Mouse (Mus musculus) ES-E14 (cell line): ENCODE results near the gene Zfp287. TPM values are rescaled to one million over a fixed set of nuclear protein-coding genes. Genes with fewer than 3 reads are reported as not detected.
A peak's percentile ranks its signal among the peaks of the same experiment; 100 is the strongest.
"Not testable (repeated sequence)": the region's sequence is repeated elsewhere in the genome, so short reads cannot be mapped to it uniquely, and the experiment has no call there.

ENCODE experiments used
- DNase-seq: peaks from one replicate; pipeline ENCODE4 v3.0.0-alpha.2; 2013; ENCODE audit warnings: low read depth, low spot score
- H3K27ac ChIP-seq: 2 replicates; pipeline ENCODE4 v1.5.1; 2012; ENCODE audit warnings: low read depth, mild to moderate bottlenecking, low read length, moderate library complexity, mixed read lengths; ENCODE audit not compliant: poor library complexity, insufficient read depth, severe bottlenecking
- H3K36me3 ChIP-seq: 2 replicates; pipeline ENCODE4 v1.6.1; 2012; ENCODE audit warnings: mild to moderate bottlenecking, low read length, moderate library complexity, mixed read lengths; ENCODE audit not compliant: control insufficient read depth, poor library complexity, insufficient read depth, severe bottlenecking
- H3K4me1 ChIP-seq, 2 experiments: fragments of 150-350 bp in 1 of 2; sonication (generic) in 1 of 2; 2 replicates each; pipeline ENCODE4 v1.6.1; 2012; ENCODE audit warnings: low read length in 2 of 2, mild to moderate bottlenecking in 1 of 2, mixed read lengths in 1 of 2; ENCODE audit not compliant: control insufficient read depth in 2 of 2, insufficient read depth in 2 of 2, poor library complexity in 1 of 2
- H3K4me3 ChIP-seq, 2 experiments: fragments of 150-350 bp in 1 of 2; sonication (generic) in 1 of 2; 2 replicates each; pipeline ENCODE4 v1.5.1; 2012; ENCODE audit warnings: low read length in 2 of 2, low read depth in 1 of 2, mild to moderate bottlenecking in 1 of 2, mixed read lengths in 1 of 2; ENCODE audit not compliant: insufficient read depth in 1 of 2, poor library complexity in 1 of 2, severe bottlenecking in 1 of 2
- H3K9ac ChIP-seq: 2 replicates; pipeline ENCODE4 v1.6.1; 2012; ENCODE audit warnings: low read depth, mild to moderate bottlenecking, low read length, mixed read lengths; ENCODE audit not compliant: poor library complexity, insufficient read depth, severe bottlenecking
- H3K9me3 ChIP-seq: fragments of 150-350 bp; sonication (generic); 2 replicates; pipeline ENCODE4 v1.6.1; 2012; ENCODE audit warnings: low read depth, mild to moderate bottlenecking, low read length; ENCODE audit not compliant: control insufficient read depth, insufficient read depth
- CHD2 ChIP-seq: IDR thresholded peaks from 2 replicates; pipeline ENCODE4 v1.6.1; 2014; ENCODE audit warnings: mild to moderate bottlenecking, low read depth, low read length, inconsistent platforms
- HCFC1 ChIP-seq: IDR thresholded peaks from 2 replicates; pipeline ENCODE4 v1.6.1; 2012; ENCODE audit warnings: low read length, inconsistent platforms, borderline replicate concordance; ENCODE audit not compliant: insufficient read depth
- MAFK ChIP-seq: IDR thresholded peaks from 2 replicates; pipeline ENCODE4 v1.6.1; 2014; ENCODE audit warnings: mild to moderate bottlenecking, low read depth, low read length, inconsistent platforms; ENCODE audit not compliant: insufficient read depth
- ZC3H11A ChIP-seq: IDR thresholded peaks from 2 replicates; pipeline ENCODE4 v1.6.1; 2012; ENCODE audit warnings: low read depth, mild to moderate bottlenecking, inconsistent platforms, low read length, borderline replicate concordance
- ZNF384 ChIP-seq: IDR thresholded peaks from 2 replicates; pipeline ENCODE4 v1.6.1; 2012; ENCODE audit warnings: low read depth, low read length, inconsistent platforms
- in situ Hi-C, 2 experiments: fragments of 600-800 bp; cut with MboI; formaldehyde crosslinking; loops; one replicate each; pipeline ENCODE4 v1.15.1; 2025; ENCODE audit warnings: low sequenced_read_pairs in 2 of 2, inconsistent platforms in 1 of 2; ENCODE audit not compliant: unreplicated experiment in 2 of 2
- total RNA-seq: library from RNA; depleted of rRNA; stranded (reverse); fragments of 300-350 nt; gene quantifications from 2 replicates; pipeline ENCODE4 v1.2.3, GENCODE M21; 2012

Gene Zfp287
- total RNA-seq, 1 experiment = 3.6 TPM

DNA sequence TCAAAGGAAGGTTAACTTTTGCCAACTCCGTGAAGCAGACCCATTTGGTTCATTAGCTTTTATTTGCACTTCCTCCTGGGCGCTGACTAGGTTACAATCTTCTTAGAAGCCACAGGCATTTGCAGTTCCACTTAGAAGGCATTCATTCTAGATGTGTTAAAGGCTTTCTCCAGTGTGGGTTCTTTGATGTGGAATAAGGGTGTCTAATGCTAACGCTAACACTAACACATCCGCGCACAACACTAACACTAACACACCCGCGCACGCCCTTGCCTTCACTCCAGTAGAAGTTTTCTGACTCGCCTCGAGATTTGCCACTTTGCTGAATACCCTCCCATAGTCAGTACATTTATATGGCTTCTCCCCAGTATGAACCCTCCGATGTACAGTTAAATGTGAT lies 20.5 kb upstream of the Zfp287 start:
- Histone ChIP-seq H3K36me3 (no peaks in the 10 kb centered on the region), H3K27ac (no peak overlapping the region), H3K9me3 (no peaks in the 10 kb centered on the region), H3K4me1 (0 out of 4 replicates have a peak, but pooled peaks cover 0 to 1% of the 10 kb centered on the region in 2 experiments), H3K4me3 (no peak overlapping the region), H3K9ac (no peak overlapping the region)
- no peak for DNase-seq
- no peak for TF ChIP-seq ZC3H11A
- TF ChIP-seq CHD2 = no peak
- TF ChIP-seq HCFC1 = no peak
- in situ Hi-C loops = loop anchor here (10.0 to 25.0 kb wide), 2 partner anchors 163 to 385 kb away; partner anchors contain the start of gene Pmp22 (in 1 of the 2)

DNA sequence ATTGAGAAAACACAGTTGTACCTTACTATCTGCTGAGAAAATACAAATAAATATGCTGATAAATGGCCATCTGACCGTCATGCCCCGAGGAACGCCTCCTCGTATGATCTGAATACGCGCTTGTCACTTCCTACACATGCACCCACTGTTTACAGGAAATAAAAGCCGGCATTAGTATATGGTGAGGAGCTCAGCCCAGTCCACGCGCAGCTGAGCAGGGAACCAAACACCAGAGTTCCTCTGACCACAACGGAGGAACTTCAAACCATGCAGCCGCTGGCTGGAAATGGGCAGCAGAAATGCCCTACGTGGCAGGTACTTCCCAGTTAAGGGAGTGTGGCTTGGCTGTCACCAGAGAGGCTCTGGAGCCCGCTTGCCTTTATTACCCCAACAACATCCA lies 17.7 kb upstream of the Zfp287 start:
- H3K9me3 ChIP-seq, H3K36me3 ChIP-seq, DNase-seq, H3K4me3 ChIP-seq, H3K4me1 ChIP-seq, H3K9ac ChIP-seq, H3K27ac ChIP-seq: not testable (repeated sequence)
- in situ Hi-C loops = loop anchor here in 1 of 2 experiments (10.0 kb wide), 1 partner anchor 405 kb away; no protein-coding TSS in a partner anchor

DNA sequence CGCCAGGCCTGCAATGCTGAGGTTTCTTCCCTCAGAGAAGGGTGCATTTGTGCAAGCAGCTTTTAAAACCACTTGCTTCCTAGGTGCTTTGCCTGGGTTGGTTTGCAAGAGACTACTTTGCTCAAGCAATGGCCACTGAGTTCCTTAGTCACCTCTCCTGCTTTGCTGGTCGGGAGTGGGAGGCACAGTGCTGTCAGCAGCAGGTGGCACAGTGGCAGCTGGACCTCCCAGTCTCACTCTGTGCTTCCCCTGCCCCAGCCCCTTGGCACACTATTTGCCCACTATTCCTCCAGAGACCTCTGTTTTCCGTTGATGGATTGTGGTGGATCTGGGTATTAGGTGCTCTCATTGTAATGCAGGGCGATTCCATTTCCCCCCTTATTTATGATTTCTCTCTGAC lies 16.4 kb upstream of the Zfp287 start:
- no peaks in the 10 kb centered on the region for H3K9me3 ChIP-seq
- no peak overlapping the region for H3K9ac ChIP-seq
- H3K4me3 ChIP-seq = no peak overlapping the region
- no peak for DNase-seq
- in situ Hi-C loops = loop anchor here in 1 of 2 experiments (10.0 kb wide), 1 partner anchor 407 kb away; no protein-coding TSS in a partner anchor
- no peak for TF ChIP-seq ZNF384
- no peak for TF ChIP-seq MAFK
- no peak for TF ChIP-seq CHD2
- no peak for TF ChIP-seq ZC3H11A
- TF ChIP-seq HCFC1 = no peak
- no peaks in the 10 kb centered on the region for H3K36me3 ChIP-seq
- no peak overlapping the region for H3K27ac ChIP-seq
- H3K4me1 ChIP-seq = no peaks in the 10 kb centered on the region

DNA sequence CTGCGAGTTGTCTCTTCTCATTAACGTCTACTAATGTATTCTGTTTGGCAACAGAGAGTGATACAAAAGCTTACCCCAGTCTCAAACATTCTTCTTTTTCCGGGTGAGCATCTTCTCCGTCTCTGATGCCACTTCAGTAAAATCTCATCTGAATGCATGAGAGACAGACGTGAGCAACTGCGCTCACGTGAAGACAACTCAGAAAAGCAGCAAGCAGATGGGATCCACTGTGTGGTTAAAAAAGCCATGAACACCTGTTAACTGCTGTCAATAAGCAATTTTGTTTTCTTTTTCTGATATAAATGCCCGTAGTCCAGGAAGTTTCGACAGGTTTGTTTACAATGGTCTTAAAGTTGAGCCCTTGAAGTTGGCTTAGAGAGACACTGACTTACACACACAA lies 15.5 kb upstream of the Zfp287 start:
- no peaks in the 10 kb centered on the region for H3K36me3 ChIP-seq
- DNase-seq = no peak
- no peaks in the 10 kb centered on the region for H3K9me3 ChIP-seq
- no peaks in the 10 kb centered on the region for H3K4me1 ChIP-seq
- no peak overlapping the region for H3K4me3 ChIP-seq
- no peak overlapping the region for H3K27ac ChIP-seq
- H3K9ac ChIP-seq = no peak overlapping the region
- in situ Hi-C loops = loop anchor here in 1 of 2 experiments (10.0 kb wide), 1 partner anchor 408 kb away; no protein-coding TSS in a partner anchor
- TF ChIP-seq ZC3H11A = no peak
- TF ChIP-seq MAFK = no peak

DNA sequence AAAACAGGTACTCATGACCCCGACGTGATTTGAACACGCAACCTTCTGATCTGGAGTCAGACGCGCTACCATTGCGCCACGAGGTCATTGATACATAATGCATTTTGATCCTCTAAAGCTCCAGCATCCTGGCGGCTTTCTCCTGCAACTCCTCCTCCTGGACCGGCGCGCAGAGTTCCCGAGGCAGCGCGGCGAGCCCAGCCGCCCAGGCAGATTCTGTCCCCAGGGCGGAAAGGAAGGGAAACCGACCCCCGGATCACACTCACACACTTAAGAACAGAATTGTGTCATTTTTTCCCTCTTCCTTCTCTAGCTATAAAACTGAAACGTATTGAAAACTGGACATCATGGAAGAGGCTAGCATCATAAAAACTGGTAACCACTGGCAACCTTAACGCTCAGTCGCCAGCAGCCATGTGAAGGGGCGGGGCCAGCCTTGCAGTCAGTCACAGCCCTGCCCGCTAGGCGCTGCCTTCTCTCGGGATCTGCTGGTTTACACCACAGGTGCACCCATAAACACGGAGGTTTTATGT lies 14.4 kb upstream of the Zfp287 start:
- no peak for DNase-seq
- in situ Hi-C loops = loop anchor here in 1 of 2 experiments (10.0 kb wide), 1 partner anchor 409 kb away; no protein-coding TSS in a partner anchor
- Histone ChIP-seq H3K36me3 (no peaks in the 10 kb centered on the region), H3K4me3 (peak overlapping the region; percentile 25 to 26; a peak in 3 of 4 replicates), H3K27ac (no peak overlapping the region), H3K9ac (no peak overlapping the region), H3K9me3 (no peaks in the 10 kb centered on the region), H3K4me1 (no peaks in the 10 kb centered on the region)
- TF ChIP-seq CHD2 = no peak
- TF ChIP-seq ZC3H11A = no peak
- no peak for TF ChIP-seq ZNF384
- TF ChIP-seq MAFK = no peak
- no peak for TF ChIP-seq HCFC1
